Mouse (Mus musculus) thymus, postnatal 4 days (tissue): ENCODE measurements around the gene Ffar2.
A peak's percentile ranks its signal among the peaks of the same experiment; 100 is the strongest.

Experiments
- DNase-seq: peaks from one replicate; pipeline ENCODE4 v3.0.0; 2021

Gene Ffar2

DNA sequence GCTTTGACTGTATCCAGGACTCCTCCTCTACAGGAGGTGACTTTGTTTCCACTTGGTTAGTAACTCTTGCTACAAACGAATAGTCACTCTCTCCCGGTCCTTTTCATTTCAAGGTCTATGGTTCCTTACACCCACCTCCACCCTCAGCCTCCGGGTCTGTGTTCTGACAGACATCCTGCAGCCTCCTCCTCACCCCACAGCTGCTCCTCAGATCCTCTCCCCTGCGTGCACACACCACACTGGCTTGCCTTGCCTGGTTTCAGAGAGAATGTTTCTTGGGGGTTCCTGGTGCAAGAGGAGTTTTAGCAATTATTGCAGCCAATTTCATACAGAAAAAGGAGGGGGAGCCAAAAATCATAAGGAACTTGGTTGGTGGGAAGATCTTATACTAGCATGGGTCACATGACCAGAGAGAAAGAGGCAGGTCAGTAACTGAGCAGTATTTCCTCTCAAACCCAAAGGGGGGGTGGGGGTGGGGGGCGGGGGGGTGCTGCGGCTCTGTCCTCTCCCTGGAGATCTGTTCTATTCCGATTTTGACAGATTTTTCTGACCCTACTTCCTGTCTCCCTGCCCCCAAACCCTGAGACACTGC, 2.6 kb downstream of the Ffar2 start:
- DNase-seq: peak; percentile 47

DNA sequence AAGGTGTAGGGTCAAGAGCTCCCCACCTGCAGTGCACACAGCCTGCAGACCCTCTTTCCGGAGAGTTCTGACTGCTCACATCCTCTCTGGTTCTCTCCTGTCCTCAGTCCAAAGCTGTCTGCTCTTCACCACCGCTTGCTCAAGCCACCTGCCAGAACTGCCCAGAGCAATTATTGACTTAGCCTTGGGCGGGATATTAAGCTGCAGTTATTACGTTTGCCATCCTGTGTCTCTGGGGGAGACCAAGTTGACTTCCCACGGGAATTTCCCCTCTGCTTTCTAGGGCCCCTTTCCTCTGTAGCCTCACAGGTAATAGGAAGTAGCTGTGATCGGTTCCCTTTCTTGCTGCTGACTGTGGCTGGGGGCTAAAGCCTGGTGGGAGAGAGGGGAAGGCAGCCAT, 3.4 kb downstream of the Ffar2 start:
- DNase-seq: no peak

DNA sequence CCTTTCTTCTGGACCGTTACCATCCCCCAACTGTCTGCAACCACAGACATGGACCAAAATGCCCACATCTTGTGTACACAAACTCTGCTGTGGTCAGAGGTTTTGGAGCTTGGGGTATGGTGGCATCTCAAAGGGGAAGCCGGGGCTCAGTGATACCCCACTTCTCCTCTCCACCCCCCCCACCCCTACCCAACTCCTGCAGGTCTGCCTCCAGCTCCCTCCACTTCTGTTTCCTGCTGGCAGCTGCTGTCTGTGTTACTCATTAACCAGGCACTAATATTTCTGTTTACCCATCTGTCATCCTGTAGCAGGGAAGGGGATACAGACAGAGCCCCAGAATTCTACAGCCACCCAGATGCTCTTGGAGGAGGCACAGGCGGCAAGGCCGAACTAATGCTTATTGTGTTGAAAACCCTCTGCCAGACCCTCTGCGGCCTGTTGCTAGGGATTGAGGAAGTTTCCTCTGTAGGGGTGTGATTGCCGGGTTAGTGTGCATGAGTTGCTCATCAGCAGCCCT, 11.2 kb downstream of the Ffar2 start:
- DNase-seq: no peak

DNA sequence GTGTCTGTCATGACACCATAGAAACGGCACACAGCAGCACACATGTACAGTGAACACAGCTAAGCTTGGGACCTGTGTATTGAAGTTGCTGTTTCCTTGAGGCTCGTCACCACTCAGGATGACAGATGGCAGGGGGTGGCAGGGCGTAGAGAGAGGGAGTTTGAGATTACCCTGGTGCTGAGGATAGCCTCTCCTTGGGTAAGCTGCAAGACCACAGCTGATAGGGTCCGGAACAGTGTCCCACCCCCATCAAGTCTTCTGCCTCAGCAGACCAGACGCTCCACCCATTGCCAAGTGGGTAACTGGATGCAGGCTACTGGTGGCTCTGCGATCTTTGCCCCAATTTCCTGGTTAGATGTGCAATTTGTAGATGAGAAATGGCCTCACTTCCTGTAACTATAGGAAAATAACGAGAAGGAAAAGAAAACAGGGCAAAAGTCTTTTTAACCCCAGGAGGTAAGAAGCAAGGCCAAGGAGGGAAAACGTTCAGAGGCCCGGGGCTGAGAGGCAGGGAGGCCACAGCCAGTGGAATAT, 11.8 kb downstream of the Ffar2 start:
- DNase-seq: no peak

DNA sequence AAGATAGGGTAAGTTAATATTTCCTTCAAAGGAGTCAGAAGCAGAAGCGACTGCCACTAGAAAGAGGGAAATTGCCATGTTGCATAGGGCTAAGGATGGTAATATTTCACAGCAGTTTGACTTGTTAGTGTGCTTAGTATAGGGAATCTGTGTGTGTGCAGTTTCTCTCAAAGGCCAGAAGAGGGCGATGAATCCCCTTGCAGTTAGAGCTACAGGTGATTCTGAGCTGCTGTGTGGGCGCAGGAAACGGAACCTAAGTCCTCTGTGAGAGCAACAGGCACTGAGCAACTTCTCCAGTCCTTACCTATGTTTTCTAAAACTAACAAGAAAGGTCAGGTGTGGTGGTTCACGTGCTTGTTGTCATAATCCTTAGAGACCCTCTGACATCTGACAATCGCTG, 13.3 kb downstream of the Ffar2 start:
- no peak for DNase-seq

DNA sequence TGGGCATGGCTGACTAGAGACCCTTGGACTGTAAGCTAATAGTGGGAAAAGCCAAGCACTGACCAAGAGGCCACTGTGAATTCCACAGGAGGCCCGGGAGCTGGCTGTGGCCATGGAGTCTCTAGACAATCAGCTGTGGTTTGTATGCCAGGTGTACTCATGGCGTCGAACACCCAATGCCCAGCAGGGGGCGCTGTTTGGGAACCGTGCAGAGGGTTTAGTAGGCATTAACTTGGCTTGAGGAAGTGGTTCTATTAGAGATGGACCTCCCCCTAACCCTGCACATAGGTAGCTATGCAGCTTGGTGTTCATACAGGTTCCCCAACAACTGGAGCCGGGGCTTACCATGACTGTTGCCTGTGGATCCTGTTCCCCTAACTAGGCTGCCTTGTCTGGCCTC, 17.7 kb downstream of the Ffar2 start:
- peak; percentile 82 for DNase-seq

DNA sequence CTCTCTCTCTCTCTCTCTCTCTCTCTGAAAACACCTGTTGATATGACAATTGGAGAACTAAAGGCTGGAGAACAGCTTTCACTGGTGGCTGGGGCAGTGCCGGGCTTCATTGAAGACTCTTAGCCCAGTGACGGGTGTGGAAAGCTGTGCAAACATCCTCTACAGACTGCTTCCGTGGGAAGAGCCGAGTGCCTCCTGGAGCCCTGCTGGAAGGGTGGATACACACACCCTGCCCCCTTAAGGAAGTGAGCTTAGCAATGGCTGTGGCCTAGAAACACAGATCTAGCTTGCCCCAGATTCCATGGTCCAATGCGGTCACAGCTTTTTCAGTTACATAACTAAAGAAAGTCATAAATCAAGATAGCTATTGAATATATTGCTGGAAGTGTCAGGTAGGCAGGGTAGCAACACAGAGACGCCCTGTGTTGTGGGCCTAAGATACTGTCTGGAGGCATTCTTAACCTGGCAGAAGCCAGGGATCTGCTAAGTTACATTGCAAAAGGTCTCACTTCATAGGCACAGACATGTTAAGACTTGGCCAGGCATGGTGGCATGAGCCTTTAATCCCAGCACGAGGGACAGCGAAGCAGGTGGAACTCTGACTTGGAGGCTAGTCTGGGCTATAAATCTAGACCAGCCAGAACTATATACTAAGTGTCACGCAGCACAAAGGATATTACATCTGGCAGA, 19.4 kb downstream of the Ffar2 start:
- no peak for DNase-seq

DNA sequence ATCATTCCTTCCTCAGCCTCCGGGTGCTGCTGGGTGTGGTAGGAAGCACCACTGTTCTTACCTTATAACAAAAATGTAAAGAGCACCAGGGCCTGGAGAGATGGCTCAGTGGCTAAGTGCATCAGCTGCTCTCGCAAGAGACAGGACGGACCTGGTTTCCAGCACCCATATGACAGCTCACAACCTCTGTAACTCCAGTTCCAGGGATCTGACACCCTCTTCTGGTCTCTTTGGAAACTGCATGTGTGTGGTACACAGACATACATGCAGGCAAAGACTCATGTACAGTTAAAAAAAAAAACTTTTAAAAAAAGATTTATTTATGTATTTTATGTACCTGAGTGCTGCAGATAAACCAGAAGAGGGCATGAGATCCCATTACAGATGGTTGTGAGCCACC, 20.3 kb downstream of the Ffar2 start:
- DNase-seq: no peak

DNA sequence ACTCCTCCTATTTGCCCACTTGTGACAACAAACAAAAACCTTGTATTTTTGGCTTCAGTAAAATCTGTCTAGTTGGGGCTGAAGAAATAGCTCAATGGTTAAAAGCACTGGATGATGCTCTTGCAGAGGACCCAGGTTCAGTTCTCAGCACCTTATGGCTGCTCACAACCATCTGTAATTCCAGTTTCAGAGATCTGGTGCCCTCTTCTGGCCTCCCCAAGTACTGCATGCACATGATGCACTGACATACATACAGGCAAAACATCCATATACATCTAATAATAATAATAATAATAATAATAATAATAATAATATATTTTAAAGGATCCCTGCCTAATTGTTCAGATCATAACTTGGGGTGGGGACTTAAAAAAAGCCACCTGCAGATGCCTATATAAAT, 22.9 kb downstream of the Ffar2 start:
- DNase-seq: no peak

DNA sequence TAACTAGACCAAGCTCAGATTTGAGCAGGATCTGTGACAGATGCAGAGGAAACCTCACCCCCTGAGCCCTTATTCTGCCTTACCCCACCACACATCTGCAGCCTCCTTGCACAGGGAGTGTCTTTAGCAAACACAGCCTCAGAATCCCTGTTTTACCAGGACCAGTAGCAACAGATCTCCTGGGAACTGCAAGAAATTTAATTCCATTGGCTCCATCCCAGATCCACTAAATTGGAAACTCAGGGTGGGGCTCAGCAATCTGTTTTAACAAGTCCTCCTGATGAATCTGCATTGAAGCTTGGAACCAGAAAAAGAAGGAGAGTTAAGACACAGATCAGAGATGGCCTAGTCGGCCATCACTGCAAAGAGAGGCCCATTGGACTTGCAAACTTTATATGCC, 26.8 kb downstream of the Ffar2 start:
- DNase-seq: no peak

DNA sequence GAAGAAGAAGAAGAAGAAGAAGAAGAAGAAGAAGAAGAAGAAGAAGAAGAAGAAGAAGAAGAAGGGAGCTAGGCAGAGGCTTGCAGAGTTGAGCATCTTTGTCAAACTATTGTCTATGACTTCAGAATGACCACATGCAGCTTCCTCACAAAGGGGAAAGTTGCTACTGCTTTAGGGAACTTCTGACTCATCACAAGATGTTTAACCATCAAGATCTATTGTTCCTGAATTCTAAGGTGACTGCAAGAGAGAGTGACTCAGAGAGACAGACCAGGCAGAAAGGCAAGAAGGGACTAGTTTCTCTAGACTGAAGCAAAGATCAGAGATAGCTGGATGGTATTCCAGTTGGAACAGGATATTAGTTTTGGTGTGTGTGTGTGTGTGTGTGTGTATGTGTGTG, 28.7 kb downstream of the Ffar2 start:
- DNase-seq: no peak

DNA sequence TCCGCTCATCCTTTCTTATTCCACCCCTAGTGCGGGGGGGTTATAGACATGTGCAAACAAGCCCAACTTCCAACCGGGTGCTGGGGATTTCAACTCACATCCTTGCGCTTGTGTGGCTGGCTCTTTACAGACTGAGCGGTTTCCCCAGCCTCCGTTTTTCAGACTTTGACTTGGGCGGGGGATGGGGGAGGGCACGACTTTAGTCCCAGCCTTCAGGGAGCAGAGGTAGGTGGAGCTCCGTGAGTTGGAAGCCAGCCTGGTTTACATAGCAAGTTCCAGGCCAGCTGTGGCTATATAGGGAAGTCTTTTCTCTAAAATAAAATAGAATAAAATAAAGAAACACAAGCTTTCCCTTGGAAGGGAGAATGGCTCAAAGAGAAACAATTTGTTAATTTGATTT, 31.7 kb downstream of the Ffar2 start:
- DNase-seq: no peak

GRCm38 (mm10) chr7:30790141-30790540, 33.4 kb downstream of the Ffar2 start:
- no peak for DNase-seq

GRCm38 (mm10) chr7:30787377-30788022, 36.1 kb downstream of the Ffar2 start, which contains the start of gene Krtdap:
Krtdap (plus strand) TSS chr7:30787896.
- no peak for DNase-seq

DNA sequence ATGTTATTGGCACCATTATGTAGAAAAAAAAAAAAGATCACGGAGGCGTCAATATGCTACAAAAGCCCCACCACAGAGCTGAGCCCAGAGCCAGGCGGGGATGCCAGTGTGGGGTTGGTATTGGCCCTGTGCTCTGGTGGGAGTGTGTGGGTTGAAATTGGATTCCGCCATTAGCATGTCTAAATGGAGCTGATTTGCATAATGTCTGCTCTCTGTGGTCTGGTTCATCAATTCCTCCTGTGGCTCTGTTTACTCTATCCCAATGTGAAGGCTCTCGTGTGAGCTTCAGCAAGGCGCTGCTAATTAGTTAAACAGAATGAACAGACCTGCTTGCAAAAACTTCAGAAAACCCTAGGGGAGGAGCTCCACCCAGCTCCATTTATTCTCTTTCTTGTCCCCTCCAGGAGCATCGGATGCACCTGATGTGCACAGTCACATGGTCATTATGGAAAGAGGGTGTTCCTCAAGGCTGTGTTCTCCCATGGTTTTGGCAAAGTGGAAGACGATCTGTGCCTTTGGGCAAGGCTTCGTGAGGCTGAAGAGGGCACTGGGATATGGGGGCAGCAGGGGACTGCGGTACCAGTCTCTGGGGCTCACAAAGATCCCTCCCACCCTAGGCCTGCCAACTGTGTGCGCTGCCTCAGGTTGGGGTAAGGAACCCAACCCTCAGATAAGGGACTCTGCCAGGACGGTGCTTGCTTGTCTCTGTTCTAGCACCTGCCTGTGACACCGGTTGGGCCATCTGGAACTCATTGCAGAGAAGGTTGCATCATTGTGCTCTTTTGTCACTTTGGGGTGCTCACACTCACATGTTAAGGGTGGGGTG, 37.6 kb downstream of the Ffar2 start:
- no peak for DNase-seq

- no peak for DNase-seq
Observed at GRCm38 (mm10) chr7:30785154-30785553, 38.4 kb downstream of the Ffar2 start.

DNA sequence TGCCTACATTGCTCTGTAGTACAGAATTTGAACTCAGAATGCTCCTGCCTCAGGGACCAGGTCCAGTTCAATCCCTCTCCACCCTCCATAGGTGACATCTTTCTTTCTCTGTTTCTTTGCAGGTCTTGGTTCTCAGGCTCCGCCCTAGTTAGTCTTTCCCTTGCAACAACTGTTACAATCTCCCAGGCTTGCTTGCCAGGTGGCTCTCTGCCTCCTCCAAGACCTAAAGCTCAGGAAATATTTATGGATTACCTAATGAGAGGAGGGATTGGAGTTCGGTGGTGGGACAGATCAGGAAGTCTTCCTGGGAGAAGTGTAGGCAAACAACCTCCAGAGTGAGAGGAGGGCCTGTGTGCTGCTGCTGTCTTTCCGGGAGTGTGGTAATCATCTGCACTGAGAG, 40.9 kb downstream of the Ffar2 start:
- DNase-seq: no peak

GRCm38 (mm10) chr7:30781792-30782191, 41.8 kb downstream of the Ffar2 start:
- DNase-seq: peak; percentile 60

DNA sequence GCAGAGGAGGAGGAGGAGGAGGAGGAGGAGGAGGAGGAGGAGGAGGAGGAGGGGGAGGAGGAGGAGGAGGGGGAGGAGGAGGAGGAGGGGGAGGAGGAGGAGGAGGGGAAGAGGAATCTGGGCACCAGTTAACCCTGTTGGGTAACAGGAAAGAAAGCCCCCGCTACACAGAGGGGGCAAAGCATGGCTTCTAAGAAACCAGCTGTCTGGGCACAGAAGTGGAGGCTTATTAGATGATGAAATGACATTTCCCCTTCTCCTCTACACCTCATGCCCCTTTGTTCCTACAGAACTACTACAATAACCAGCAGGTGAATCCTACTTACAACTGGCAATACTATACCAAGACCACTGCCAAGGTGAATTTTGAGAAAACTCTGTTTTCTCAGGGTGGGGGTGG, 45.7 kb downstream of the Ffar2 start:
- no peak for DNase-seq

- DNase-seq: no peak
Observed at GRCm38 (mm10) chr7:30777081-30777579, 46.4 kb downstream of the Ffar2 start.

DNA sequence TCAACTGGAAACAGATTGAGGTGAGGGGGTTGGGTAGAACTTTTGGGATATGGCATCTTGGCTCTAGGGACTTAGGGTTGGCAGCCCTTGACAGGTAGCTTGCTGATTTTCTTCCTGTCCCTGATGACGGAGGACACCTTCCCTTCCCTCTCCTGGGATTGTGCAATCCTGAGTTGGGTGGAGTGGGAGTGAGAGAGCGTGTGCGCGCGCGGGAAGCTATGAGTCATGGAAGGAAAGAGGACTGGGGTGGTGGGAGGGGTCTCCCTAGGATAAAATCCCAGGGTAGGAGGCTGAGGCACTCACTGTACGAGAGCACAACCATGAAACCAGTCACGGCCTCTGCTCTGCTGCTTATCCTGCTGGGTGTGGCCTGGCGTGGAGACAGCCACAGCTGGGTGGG, 47.5 kb downstream of the Ffar2 start:
- DNase-seq: no peak

GRCm38 (mm10) chr7:30769236-30769635, 54.3 kb downstream of the Ffar2 start:
- DNase-seq: no peak
